Mouse (Mus musculus): ENCODE data around the gene Bicdl1. TPM values are rescaled to one million over a fixed set of nuclear protein-coding genes. Genes with fewer than 3 reads are reported as not detected.

The Bicdl1 gene
- total RNA-seq, 2 experiments from 2014 or later = 2.8 to 3.3 TPM

- no peak for DNase-seq (ENCODE audit: low spot score)
These were observed 4.8 kb downstream of the Bicdl1 start for GRCm38 (mm10) chr5:115726581-115726980.

DNA sequence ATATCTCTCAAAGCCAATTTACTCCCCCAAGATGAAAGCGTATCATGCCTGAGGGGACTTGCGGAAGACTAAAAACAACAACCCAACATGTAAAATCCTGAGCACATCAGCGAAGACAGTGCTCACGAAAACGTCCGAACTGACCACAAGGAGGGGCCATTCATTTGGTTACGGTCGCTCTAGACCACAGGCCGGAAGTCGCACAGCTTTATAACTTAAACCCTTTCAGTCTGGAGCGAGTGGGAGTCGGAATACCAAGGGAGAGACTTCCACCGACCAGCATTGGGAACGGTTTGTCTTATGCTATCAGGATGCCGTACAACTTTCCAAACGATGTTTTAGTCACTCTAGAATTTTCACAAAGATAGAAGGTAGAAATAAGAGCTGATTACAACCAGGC is 5.4 kb downstream of the Bicdl1 start:
- DNase-seq (ENCODE audit: low spot score) = no peak

- no peak for DNase-seq (ENCODE audit: low spot score)
These were observed 7.0 kb downstream of the Bicdl1 start for GRCm38 (mm10) chr5:115724422-115724821.

- no peak for DNase-seq (ENCODE audit: low spot score)
These were observed 9.0 kb downstream of the Bicdl1 start for GRCm38 (mm10) chr5:115722188-115722959.

- no peak for DNase-seq (ENCODE audit: low spot score)
These were observed 10.7 kb downstream of the Bicdl1 start for GRCm38 (mm10) chr5:115720761-115721160.

GRCm38 (mm10) chr5:115717693-115718092 is 13.7 kb downstream of the Bicdl1 start:
- DNase-seq (ENCODE audit: low spot score) = no peak

DNA sequence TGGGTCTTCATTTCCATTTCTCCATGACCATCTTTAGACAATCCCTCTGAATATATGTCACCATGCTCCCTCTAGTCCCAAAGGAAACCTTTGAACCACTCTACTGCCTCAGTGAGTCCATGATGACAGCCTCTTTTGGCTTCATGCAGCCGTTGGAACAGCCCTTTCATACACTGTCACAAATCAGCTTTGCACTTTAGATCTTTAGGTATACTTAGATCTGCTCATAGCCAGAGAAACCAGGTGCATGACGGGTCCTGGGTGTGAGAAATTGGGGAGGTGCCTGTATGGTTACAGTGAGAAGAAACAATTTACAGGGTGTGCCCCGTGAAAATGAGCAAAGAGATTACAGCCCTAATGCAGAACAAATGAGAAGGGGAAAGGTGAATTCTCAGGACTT is 14.3 kb downstream of the Bicdl1 start:
- no peak for DNase-seq (ENCODE audit: low spot score)

DNA sequence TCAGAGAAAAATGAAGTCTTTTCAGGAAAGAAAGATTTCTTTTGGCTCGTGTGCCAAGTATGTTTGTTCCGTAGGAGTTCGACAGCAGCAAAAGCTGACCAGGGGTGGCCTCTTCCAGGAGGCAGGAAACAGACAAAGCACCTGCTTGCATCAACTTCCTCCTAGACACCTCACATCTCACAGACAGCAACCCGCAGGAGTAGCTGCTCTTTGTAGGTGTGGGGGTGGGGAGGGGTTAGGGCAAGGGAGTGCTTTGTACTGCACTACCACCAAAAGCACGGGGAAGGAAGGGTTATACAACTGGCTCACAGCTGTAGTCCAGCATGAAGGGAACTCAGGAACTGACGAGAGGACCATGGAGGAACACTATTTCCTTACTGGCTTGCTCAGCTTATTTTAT is 15.0 kb downstream of the Bicdl1 start:
- DNase-seq (ENCODE audit: low spot score) = no peak

DNA sequence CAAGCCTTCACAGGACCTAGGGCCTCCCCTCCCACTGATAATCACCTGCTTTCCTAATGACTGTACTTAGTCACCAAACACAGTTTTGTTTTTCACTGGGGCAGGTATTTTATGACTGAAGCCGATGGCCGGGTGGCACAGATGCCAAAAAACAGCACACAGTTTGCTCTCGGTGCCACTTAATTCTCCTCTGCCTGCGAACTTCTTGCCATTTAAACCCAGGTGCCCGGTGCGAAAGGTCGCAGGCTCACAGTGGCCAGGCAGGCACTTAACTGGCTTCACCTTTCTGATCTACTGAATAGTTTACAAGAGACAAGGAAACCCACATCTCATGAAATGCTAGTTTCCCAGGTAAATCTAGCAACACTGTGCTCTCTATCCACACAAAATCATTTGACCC is 16.7 kb downstream of the Bicdl1 start:
- DNase-seq (ENCODE audit: low spot score) = no peak

- no peak for DNase-seq (ENCODE audit: low spot score)
These were observed 18.9 kb downstream of the Bicdl1 start for GRCm38 (mm10) chr5:115712487-115712886.

DNA sequence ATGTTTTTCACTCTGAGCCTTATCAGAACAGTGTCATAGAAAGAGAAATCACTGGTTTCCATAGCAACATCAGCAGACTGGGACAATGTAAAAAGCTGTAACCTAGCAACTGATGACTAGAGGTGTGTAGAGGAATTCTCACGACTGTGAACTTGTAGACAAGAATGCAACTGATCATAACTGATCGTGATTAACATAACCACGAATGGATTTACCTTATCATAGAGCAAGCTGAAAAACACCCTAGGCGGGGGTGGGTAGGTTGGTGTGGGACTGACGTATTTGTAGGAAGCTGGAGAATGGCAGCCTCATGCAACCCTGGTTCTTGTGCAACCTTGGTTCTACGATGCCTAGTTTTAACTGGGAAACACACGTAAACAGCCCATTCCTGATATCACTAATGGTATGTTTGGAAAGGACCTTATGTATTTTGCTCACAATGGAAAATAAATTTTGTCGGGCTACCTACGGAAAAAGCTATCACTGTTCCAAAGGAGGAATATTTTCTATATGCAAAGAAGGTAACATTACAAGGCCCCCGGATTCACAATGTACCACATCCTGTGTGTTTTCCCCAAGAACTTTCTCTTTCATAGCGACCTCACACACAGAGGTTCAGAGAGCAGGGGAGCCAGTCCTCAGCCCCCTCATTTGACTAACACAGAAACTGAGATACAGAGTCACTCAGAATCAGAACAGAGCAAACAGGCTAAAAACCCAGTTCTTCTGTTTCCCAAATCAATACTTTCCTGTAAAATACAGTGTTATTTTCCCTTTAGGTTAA is 19.6 kb downstream of the Bicdl1 start:
- no peak for DNase-seq (ENCODE audit: low spot score)

- DNase-seq (ENCODE audit: low spot score) = no peak
These were observed 21.2 kb downstream of the Bicdl1 start for GRCm38 (mm10) chr5:115710171-115710570.

DNA sequence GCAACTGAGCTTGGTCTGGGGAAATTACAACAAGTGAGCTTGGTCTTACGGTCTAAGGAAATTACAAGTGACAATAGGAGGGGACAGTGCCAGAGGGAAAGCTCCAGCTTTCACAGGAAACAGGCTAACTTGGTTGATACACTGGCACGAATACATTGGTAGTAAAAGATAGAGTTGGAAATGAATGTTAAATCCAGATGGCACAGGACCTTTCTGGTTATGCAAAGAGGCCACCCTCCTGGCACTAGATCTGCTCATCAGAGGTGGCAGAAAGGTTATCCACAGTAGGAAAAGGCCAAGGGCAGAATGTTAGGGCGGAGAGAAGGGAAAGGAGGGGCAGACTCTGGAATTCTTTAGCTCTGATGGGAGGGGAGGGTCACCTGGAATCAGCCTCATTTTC is 22.5 kb downstream of the Bicdl1 start:
- DNase-seq (ENCODE audit: low spot score) = no peak

- no peak for DNase-seq (ENCODE audit: low spot score)
These were observed 29.4 kb downstream of the Bicdl1 start for GRCm38 (mm10) chr5:115701981-115702380.

GRCm38 (mm10) chr5:115701215-115701614 is 30.2 kb downstream of the Bicdl1 start:
- no peak for DNase-seq (ENCODE audit: low spot score)

DNA sequence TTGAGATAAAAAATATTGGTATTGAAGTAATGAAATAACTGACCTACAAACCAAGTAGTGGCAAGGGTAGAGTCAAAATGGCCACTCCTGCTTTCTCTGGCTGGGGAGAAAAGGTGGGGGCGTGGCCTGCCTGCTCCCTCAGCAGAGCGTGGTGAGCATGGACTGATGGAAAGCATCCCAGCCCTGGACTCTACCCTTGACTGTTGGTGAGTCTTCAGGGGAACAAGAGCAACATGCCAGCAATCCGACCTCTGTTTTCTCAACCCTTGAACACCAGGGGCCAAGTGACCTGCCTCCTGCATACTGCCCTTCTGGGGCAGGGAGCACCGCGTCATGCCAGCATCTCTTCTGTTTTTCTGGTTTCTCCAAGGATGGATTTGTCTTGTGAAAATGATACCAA is 34.6 kb downstream of the Bicdl1 start:
- DNase-seq (ENCODE audit: low spot score) = no peak

- no peak for DNase-seq (ENCODE audit: low spot score)
These were observed 36.1 kb downstream of the Bicdl1 start for GRCm38 (mm10) chr5:115695191-115695770.

- DNase-seq (ENCODE audit: low spot score) = no peak
These were observed 38.1 kb downstream of the Bicdl1 start for GRCm38 (mm10) chr5:115693271-115693670.

GRCm38 (mm10) chr5:115686716-115687115 is 44.7 kb downstream of the Bicdl1 start:
- DNase-seq (ENCODE audit: low spot score) = no peak

- no peak for DNase-seq (ENCODE audit: low spot score)
These were observed 46.3 kb downstream of the Bicdl1 start for GRCm38 (mm10) chr5:115685126-115685525.

DNA sequence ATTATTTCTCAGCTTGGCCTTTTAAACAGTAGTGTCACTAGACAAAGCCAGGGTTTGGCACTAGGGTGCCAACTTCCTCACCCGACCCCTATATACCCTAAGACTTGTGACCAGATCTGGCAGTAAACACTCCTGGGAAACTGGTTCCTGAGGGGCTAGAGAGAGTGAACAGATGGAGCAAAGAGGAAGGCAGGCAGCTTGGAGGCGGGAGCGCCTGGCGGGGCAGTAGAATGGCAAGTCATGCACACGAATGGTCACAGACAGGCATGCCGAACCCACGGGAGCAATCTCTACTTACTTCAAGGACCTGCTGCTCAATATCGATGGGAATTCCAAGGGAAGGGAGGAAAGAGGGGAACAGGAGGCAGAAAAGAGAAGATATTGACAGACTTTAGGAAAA is 59.6 kb downstream of the Bicdl1 start:
- DNase-seq (ENCODE audit: low spot score) = no peak

GRCm38 (mm10) chr5:115670406-115670805 is 61.0 kb downstream of the Bicdl1 start:
- DNase-seq (ENCODE audit: low spot score) = no peak

DNA sequence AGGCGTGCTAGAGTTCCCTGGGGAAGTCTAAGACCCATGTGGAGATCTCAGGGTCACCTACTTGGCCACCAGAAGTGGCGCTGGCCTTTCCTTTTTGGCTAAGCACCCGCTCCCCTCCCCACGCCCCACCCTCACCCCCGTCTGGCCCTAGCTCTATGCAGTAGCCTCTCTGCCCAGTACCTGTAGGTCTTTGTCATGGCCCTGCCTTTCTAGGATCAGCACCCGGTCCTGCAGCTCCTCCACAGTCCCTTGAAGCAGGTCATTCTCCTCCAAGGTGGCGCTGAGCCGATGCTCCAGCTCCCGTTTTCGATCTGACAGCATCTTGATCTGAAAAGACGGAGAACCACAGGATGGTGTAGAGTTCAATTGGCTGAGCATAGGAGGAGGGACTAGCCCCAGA is 61.4 kb downstream of the Bicdl1 start:
- DNase-seq (ENCODE audit: low spot score) = no peak
